Mouse (Mus musculus) left cerebral cortex, postnatal 36 days (tissue): ENCODE data around the gene Rab36. TPM values are rescaled to one million over a fixed set of nuclear protein-coding genes. Genes with fewer than 3 reads are reported as not detected.
"Not testable (repeated sequence)": the region's sequence is repeated elsewhere in the genome, so short reads cannot be mapped to it uniquely, and the experiment has no call there.

ENCODE experiments used
- DNase-seq, 2 experiments: peaks; one replicate each; pipeline ENCODE4 v3.0.0; 2021 to 2022; ENCODE audit warnings: low spot score in 2 of 2, mixed read lengths in 1 of 2
- intact Hi-C: fragments of 180-260 bp; cut with DNase I; formaldehyde crosslinking; loops from one replicate; pipeline ENCODE4 v1.15.1; 2025
- total RNA-seq, 2 experiments: library from RNA; stranded (reverse); gene quantifications; 2 replicates each; pipeline ENCODE4 v1.2.3; 2021

Gene Rab36
- total RNA-seq, 2 experiments from 2014 or later: 29.0 to 38.5 TPM

DNA sequence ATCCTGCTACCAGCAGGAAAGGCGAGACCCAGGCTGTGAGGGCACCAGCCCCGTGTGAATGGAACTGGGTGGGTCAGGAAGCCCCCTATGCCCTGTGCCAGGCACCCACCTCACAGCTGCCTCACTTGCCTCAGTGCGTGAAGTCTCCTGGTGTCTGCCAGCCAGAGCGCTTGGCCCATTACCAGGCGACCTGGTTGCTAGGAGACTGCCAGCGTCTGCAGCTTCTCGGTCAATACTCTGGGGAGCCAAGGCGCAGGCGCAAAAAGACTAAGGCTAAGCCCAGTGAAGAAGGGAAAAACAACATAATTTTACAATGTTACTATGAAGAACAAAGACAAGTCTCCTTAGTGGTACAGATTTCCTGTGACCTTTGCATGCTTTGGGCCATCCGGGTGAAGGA lies 4.5 kb upstream of the Rab36 start, which contains the start of gene Rsph14:
Rsph14 (minus strand) TSS at position 192 of the 400 bp plus-strand sequence.
- intact Hi-C loops: no loop called here
- peak; percentile 74 to 80 for DNase-seq

DNA sequence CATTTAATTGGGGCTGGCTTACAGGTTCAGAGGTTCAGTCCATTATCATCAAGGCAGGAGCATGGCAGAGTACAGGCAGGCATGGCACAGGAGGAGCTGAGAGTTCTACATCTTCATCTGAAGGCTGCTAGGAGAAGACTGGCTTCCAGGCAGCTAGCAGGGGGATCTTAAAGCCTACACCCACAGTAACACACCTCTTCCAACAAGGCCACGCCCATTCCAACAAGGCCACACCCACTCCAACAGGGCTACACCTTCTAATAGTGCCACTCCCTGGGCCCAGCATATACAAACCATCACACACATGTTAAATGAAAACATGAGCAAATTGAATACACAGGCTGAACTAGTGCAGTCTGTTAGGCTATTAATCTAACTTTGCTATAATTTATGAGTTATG lies 5.2 kb downstream of the Rab36 start:
- intact Hi-C loops: not testable (repeated sequence)

DNA sequence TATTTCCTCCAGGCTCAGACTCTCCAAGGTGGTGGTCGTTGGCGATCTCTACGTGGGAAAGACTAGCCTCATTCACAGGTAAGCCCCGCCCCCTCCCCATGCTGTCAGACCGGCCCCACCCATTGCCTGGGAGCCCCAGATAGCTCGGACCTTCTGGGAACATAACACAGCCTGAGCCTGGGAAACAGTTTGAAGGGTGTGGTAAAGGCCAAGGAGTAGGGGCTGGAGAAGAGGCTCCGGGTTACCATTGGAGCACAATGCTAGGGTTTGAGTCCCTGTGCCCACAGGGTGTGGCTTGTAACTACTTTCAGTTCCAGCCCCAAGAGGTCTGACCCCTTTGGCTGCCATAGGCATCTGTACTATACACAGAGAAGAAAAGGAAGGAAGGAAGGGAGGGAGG lies 7.6 kb downstream of the Rab36 start:
- intact Hi-C loops: no loop called here
- no peak for DNase-seq

More for the DNA sequence above, 5.2 kb downstream of the Rab36 start:
- not testable (repeated sequence) for DNase-seq

DNA sequence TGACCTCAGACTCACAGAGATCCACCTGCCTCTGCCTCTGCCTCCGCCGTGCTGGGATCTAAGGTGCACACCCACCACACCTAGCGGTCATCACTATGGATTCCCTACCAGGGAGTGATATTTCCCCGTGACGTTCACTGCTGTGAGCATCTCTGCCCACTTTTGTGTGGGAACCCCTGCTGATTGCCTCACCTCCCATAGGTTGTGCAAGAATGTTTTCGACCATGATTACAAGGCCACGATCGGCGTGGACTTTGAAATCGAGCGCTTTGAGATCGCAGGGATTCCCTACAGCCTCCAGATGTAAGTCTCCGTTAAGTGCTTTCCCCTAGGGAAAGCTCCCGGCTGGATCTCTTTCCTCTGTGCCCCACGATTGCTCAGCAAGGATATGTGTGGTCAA lies 9.0 kb downstream of the Rab36 start:
- intact Hi-C loops: no loop called here
- no peak for DNase-seq

DNA sequence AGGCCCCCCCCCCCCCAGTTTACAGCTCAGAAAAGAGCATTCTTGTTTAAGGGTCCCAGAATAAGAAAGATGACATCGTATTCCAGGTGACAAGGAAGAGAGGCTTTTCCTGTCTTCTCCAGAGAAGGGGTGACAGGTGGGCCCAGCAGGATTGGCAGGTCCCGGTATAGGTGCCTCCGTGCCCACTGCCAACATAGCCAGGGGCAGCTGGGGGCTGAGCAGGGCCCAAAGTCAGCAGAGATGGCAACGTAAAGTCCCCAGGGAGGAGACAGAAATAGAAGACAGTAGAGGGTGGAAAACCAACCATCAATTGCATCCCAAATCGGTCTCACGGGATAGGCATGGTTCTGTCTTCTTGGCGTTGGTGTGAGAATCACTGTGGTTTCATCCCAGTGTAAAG lies 11.9 kb downstream of the Rab36 start:
- no peak for DNase-seq
- intact Hi-C loops: no loop called here

DNA sequence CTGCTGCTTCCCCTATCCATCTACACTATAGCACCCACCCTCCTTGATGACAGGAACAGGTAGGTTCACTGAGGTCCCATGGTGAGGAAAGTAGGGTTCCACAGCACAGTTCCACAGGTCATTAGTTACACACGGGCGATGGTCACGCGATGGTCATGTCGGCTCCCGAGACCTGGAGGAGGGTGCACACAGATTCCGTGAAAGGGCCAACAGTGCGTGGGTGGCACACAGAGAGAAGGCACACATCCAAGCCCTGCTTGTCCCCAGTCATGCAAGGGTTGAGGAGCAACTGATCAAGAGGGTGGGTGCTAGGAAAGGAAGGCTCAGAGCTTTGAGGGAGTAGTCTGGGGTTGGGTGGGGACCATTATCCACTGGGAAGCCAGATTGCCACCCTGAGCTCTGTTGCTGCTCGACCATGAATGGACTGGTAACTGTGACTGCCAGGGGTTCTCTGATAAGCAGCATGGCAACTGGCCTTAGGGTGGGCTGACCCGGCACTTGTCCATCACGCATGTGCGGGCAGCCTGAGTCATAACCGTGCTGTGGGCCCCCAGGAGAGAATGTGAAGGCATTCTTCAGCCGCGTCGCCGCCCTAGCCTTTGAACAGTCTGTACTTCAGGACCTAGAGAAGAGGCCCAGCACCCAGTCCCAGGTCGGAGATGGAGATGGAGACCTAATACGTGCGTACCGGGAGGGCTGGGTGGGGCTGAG lies 14.7 kb downstream of the Rab36 start:
- intact Hi-C loops: no loop called here
- DNase-seq: no peak

DNA sequence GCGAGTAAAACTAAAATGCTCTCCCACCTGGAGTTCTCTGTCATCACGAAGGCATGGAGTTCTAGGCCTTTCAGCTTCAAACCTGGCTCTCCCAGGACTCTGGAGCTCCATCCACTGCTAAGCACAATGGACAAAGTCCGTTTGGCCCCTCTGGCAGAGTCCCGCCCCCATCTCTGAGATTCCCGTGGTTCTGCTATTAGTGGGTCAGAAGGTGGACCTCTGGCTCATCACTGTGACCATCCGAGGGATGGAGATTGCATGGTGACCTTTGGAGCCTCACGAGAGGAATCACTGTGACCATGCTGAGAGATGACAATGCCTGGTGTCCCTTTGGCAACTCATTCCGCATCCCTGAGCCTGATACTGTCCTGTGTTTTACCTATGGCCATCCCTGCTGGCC lies 16.0 kb downstream of the Rab36 start:
- no peak for DNase-seq
- intact Hi-C loops: no loop called here

DNA sequence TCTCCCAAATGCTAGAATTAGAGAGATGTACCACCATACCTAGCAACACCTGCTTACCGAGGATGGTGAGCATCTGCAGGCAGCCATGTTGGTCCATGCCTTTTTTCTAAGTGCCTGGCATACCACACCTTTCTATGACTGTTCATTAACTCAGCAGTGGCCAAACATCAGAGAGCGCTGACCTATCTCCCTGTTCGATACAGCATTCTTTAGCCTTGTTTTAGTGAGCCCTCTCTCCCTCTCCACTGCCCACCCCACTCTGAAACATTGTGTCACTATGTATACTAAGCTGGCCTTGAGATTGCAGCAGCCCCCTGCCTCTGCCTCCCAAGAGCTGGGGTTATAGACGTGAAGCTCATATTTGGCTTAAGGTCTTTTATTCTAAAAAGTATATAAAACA lies 16.8 kb downstream of the Rab36 start:
- intact Hi-C loops: no loop called here
- no peak for DNase-seq

DNA sequence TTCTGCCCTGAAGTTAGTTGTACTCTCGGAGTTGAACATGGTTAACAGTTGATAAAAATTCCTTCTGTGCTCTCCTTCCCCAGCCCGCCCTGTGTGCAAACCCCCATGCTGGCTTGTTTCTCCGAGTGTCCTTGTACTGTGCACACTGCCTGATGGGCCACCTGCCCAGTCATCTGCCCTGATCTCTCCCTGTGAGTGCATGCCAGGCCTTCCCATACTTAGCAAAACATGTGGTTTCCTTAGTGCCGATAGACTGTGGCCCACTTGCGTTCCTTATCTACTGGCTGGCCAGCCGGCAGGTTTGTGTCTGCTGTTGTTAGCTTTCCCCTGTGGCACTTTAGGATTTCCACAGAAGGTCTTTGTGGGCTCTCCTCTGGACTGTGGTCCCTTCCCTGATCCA lies 17.3 kb downstream of the Rab36 start:
- DNase-seq: no peak
- intact Hi-C loops: no loop called here

DNA sequence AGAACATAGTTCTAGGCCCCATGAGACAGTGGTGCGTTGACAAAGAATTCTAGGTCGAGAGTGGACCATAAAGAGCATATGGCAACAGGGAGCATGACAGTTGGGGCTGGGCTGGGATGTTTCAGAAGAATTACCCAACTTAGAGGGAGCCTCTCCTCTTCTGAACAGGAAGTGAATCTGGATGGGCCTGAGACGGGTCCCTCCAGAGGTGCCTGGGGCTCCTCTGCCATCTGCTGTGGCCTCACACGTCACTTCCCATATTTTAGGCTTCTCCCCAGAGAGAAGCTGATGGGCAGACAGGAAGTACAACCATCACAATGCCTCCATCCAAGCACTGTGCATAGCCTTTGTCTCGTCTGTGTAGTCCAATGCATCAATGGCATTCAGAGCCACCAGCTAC lies 18.8 kb downstream of the Rab36 start:
- no peak for DNase-seq

DNA sequence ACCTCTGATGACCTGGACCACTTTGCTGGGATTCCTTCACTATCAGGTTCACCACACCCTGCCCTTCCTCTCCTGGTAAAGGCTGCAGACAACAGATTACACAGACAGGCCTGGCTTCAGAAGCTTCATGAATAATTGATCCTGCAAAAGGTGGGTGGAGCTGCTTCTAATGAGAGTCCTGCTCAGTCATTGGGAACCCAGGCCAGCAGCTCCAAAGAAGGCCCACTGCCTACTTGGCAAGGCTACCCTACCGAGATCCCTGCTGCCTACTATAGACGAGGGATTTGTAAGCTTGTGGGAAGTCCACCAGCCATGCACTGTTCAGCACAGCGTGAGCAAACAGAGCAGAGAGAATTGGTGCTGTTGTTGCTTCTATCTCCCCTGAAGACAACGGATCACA lies 19.4 kb downstream of the Rab36 start:
- intact Hi-C loops: no loop called here
- peak in 1 of 2 experiments; percentile 29 for DNase-seq

More for the DNA sequence above, 18.8 kb downstream of the Rab36 start:
- intact Hi-C loops: no loop called here

DNA sequence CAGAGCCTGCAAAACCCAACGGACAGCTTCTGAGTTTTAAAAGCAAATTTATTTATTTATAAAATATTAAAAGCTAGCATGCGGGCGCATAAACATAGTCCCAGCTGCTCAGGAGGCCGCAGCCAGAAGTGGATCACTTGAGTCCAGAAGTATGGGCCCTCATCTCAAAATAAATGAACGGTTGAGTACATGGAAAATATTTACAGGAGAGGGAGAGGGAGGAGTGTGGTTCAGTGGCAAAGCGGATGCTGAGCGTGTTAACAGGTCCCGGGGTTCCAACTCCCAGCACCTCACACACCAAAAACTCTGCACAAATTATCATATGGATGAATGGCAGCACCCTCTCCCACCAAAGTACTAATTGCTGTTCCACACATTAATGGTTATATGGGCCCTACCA lies 21.5 kb downstream of the Rab36 start:
- intact Hi-C loops: no loop called here
- no peak for DNase-seq

DNA sequence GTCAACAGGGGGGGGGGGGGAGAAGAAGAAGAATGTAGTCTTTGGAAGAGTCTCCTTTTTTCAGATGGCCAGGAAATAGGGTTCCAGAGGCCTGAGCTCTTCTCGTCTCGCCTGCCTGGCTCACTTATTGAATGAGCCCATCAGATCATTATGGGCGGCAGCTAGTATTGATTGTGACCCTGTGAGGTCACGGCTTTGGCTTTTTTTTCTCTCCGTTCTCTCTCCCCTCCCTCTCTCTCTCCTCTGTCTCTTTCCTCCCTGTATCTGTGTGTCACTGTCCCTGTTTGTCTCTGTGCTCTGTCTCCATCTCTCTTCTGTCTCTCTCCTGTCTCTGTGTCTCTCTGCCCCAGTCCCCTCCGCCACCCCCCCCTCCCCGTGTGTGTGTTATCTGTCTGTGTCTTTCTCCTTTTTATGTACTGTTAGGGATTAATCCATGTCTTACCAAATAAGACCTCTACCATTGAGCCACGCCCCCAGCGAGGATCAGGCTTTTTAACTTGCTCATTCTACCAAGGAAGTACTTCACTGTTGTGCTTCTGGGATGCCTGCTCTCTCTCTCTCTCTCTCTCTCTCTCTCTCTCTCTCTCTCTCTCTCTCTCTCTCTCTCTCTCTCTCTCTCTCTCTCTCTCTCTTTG lies 22.0 kb downstream of the Rab36 start:
- intact Hi-C loops: loop anchor here (1.0 kb wide), 1 partner anchor 92 kb away; no protein-coding TSS in a partner anchor
- no peak for DNase-seq

DNA sequence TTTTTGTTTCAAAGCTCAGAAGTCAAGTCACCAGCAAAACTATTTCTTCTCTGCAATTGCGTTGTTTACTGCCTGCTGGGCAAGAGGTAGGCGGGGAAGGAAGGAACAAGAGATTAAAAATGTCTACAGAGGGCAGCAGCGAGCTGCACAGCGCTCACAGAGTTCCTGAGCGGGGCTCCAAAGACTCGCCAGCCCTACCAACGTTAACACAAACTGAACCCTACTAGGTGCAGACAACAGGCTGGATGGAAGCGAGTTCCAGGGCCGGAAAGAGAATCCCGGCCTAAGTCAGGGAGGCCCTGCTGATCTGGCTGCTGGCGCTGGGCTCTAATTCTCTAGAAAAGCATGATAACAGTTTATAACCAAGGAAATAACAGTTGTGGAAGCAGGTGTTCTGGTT lies 22.5 kb downstream of the Rab36 start:
- intact Hi-C loops: loop anchor here (1.0 kb wide), 1 partner anchor 92 kb away; no protein-coding TSS in a partner anchor
- peak; percentile 55 to 70 for DNase-seq

DNA sequence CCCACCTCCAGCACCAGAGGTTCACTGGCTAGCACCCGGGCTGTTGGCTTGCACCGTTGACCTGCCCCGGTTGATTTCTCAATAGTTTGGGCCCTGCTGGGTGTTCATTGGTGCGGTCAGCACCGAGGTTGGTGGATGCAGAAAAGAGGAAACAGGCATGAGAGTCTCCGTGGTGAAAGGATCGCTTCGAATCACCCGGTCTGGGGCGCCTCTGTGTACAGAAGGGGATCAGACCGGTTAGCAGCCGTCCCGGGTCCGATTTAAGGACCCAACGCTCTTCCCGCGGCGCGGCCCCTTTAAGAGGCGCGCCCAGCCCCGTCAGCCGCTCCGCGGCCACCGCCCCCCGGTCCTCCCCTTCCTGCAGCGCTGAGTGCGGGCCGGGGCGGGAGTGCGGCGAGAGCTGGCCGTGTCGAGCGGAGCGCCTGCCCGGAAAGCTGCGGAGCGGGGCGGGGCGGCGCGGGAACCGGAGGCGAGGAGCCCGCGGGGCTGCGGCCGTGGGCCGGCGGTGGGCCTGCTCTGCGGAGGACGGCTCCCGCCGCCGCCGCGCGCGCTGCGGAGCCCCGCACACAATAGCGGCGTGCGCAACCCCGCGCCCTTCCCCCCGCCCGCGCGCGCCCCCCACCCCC lies 23.5 kb downstream of the Rab36 start, which contains the start of gene Bcr:
Bcr (plus strand) TSS at position 376 of the 626 bp plus-strand sequence.
- peak; percentile 81 to 84 for DNase-seq
- intact Hi-C loops: no loop called here

DNA sequence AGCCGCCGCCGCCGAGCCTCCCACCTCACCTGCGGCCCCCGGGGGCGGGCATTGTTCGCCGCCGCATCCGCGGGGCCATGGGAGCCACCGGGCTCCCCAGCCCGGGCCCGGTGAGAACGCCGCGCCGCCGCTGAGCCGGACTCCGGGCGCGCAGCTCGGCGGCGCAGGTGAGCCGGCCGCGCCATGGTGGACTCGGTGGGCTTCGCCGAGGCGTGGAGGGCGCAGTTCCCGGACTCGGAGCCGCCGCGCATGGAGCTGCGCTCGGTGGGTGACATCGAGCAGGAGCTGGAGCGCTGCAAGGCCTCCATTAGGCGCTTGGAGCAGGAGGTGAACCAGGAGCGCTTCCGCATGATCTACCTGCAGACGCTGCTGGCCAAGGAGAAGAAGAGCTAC lies 24.0 kb downstream of the Rab36 start:
- intact Hi-C loops: no loop called here
- DNase-seq: peak; percentile 40 to 58

DNA sequence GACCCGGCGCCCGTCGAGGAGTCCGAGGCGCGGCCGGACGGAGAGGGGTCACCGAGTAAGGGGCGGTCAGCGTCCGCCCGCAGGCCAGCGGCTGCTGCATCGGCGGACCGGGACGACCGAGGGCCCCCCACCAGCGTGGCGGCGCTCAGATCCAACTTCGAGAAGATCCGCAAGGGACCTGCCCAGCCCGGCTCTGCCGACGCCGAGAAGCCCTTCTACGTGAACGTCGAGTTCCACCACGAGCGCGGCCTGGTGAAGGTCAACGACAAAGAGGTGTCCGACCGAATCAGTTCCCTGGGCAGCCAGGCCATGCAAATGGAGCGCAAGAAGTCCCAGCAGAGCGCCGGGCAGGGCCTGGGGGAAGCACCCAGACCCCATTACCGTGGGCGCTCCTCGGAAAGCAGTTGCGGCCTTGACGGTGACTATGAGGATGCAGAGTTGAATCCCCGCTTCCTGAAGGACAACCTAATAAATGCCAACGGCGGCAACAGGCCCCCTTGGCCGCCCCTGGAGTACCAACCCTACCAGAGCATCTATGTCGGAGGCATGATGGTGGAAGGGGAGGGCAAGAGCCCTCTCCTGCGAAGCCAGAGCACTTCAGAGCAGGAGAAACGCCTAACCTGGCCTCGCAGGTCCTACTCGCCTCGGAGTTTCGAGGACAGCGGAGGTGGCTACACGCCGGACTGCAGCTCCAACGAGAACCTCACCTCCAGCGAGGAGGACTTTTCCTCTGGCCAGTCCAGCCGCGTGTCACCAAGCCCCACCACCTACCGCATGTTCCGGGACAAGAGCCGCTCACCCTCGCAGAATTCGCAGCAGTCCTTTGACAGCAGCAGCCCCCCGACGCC lies 24.7 kb downstream of the Rab36 start:
- intact Hi-C loops: no loop called here
- DNase-seq: peak; percentile 26 to 35

DNA sequence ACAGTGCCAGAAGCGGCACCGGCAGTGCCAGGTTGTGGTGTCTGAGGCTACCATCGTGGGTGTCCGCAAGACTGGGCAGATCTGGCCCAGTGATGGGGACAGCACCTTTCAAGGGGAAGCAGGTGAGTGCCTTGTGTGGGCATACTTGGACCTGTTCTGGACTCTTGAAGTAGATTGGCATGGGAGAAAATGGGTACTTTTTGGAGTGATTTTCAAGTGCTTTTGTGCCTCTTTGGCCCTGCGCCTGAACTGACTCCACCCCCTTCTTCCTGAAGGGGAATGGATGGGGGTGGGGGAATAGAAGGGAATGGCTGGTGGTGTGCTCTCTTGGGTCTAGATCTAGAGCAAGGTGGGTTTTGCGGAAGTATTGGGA lies 25.3 kb downstream of the Rab36 start:
- intact Hi-C loops: no loop called here
- DNase-seq: peak in 1 of 2 experiments; percentile 19

DNA sequence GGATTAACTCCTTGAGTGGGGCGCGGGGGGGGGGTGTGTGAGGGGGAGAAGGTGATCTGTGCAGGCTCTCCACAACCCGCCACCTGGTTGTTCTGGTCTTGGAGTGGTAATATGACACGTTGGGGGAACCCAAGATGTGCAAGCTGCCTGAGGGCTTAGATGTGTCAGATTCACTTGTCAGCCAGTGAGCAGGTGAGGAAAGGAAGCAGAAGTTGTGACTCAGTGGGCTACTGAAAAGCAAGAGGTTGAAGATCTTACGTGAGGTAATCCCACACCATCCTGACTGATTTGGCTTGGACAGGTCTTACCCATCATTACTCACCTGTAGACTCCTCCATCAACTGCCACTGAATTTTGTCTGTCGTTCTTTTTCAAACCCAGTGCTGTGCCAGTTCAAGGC lies 25.8 kb downstream of the Rab36 start:
- DNase-seq: no peak
- intact Hi-C loops: no loop called here
